Mouse (Mus musculus) neural tube, embryonic 12.5 days (tissue): ENCODE results near the gene Exog. TPM values are rescaled to one million over a fixed set of nuclear protein-coding genes. Genes with fewer than 3 reads are reported as not detected.

Experiments used
- polyA plus RNA-seq: library from polyadenylated mRNA; unstranded; fragments of >200 nt; fragmentation: Nextera tagmentation; extraction: Ambion mirVana; gene quantifications from 2 replicates; pipeline ENCODE4 v1.2.1, GENCODE M21; 2016

Exog gene
- polyA plus RNA-seq, 1 experiment from 2014 or later = 44.4 TPM

Other genes starting within 250 kb of the Exog start
- gene Slc22a13, start 235.8 kb upstream of the Exog start, polyA plus RNA-seq = not detected in 2 replicates
- gene Oxsr1, start 122.5 kb upstream of the Exog start, polyA plus RNA-seq = 18.8 and 19.9 TPM in 2 replicates
- gene Acaa1a, start 105.3 kb upstream of the Exog start, polyA plus RNA-seq = 87.6 and 91.8 TPM in 2 replicates
- gene Myd88, start 103.5 kb upstream of the Exog start, polyA plus RNA-seq = 6.1 and 6.4 TPM in 2 replicates
- gene Xylb, start 87.6 kb upstream of the Exog start, polyA plus RNA-seq = 4.5 and 6.5 TPM in 2 replicates
- not detected in 2 replicates for gene Slc22a14, start 79.4 kb upstream of the Exog start, polyA plus RNA-seq
- 100 and 107 TPM in 2 replicates for gene Acvr2b, start 42.8 kb upstream of the Exog start, polyA plus RNA-seq
- gene Scn5a, start 134.1 kb downstream of the Exog start, polyA plus RNA-seq = 1.6 and 2.1 TPM in 2 replicates